Mouse (Mus musculus) layer of hippocampus, postnatal 14 days (tissue): ENCODE measurements around the gene Zfp260. TPM values are rescaled to one million over a fixed set of nuclear protein-coding genes. Genes with fewer than 3 reads are reported as not detected.
"Not testable (repeated sequence)": the region's sequence is repeated elsewhere in the genome, so short reads cannot be mapped to it uniquely, and the experiment has no call there.

Experiments
- DNase-seq, 2 experiments: peaks; one replicate each; pipeline ENCODE4 v3.0.0; 2021 to 2022; ENCODE audit warnings: low spot score in 2 of 2, mixed read lengths in 1 of 2
- long read RNA-seq, 2 experiments: library from polyadenylated mRNA; stranded (forward); transcript quantifications; one replicate each; pipeline ENCODE4 v2.0.0; 2021
- total RNA-seq, 2 experiments: library from RNA; stranded (reverse); gene quantifications; 2 replicates each; pipeline ENCODE4 v1.2.3; 2021

The Zfp260 gene
- 10 to 100 TPM; 65.1 to 72.3 TPM for total RNA-seq
- long read RNA-seq, experiment 1, full-length matches to known transcripts = 32 of 50 reads
- long read RNA-seq, experiment 1, partial matches to known transcripts = 9 of 50 reads
- long read RNA-seq, experiment 1, other reads (novel, unspliced or antisense) = 9 of 50 reads
- long read RNA-seq, experiment 2, full-length matches to known transcripts = 34 of 54 reads
- long read RNA-seq, experiment 2, partial matches to known transcripts = 10 of 54 reads
- long read RNA-seq, experiment 2, other reads (novel, unspliced or antisense) = 10 of 54 reads

DNA sequence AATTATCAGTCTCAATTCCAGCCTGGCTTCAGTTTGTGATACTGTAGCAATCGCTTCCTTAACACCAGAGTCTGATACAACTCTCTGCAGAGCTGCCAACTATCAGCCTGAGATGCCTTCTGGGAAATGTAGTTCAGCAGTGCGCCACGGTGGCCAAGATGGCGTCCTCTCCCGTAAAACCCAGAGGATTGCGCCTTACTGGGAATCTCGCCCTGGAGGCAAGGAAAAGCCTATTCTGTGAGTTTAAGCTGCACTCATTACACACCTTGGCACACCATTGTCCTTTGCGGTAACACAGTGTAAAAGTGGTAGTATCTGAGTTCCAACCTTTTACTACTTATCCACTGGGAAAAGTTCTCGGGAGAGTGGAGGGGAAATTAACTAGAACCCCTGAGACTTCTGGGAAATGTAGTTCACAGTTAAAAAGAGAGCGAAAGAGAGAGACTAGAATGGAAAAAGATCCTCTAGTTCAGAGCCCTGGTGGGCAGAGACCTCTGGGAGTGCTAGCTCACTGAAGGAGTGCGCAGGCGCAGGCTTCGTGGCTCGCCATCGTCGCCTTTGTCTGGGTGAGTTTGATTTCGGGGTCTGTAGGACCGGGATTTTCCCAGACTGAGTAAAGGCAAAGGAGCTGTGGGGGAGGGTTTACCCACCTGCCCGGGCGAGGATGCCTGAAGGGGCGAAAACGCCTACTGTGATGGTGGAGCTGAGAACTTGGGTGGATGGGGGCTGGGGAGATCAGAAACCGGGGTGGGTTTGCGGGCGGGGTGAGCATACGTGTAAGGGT lies at the start of gene Zfp260:
TSS of gene Zfp260 (plus strand) at position 132 of the 784 bp plus-strand sequence.
- DNase-seq = peak; percentile 91 to 95

DNA sequence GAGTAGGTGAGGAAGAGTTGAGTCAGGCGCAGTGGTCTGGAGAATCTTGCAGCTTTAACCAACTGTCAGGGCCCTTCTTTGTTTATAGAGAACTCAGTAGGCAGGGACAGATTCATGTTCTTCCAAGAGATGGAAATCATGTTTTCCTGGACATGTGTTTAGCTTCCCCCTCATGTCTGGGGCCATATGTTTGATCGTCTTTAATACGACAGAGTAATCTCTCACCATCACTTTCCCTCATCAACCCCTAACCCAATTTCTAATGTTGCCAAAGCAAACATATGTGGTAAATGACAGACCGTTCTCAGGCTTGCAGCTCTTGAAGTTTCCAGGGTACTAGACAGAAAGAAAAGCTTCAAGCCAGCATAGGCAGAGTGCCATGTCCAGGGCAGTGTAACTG lies 46.5 kb upstream of the Zfp260 start:
- DNase-seq = peak in 1 of 2 experiments; percentile 58

DNA sequence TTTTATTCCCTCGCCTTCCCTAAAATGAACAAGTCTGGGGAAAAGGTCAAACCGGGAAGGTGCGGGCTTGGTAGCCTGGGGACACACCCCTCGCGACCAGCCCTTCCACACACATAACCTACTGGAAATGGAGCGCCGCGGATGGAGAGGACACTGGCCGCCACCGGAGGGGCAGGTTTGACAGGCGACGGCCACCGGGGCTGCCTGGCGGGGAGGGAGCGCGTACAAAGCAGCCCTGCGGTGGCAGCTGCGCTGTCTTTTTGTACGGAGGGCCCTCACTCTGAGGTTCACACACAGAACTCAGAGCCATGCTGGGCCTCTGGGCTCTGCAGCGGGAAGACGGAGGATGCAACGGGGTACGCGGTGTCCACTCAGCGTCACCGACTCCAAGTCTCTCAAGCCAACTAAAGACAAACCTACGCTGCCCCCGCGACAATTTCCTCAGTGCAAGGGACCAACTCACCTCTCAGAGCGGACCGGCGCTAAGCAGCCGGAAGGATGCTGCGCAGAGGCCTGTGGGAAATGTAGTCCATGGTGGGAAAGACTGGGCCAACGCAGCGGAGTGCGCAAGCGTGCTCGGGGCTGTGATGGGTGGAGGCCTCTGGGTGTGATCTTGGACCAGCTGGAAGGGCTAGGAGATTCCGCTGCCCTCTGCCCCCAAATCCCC lies 43.6 kb upstream of the Zfp260 start, which contains the start of gene Zfp14:
TSS of gene Zfp14 (minus strand) at position 499 of the 667 bp plus-strand sequence.
- DNase-seq = peak; percentile 87 to 93

DNA sequence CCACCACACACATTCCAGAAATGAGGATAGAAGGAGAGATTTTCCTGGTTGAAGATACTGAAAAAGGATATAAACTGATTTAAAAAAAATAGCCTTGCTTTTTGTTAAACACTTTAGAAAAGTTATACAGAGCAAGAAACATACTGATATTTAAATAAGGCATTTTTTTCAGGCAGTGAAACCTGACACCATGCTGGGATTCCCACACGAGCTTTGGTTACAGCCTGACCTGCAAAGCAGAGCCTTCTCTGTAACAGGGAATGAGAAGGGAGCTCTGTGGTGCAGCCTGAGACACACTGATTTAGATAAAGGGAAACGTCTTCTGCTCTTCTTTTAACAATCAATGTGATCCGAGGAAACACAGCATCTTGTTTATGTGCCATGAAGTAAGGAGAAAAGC lies 41.0 kb upstream of the Zfp260 start:
- no peak for DNase-seq

DNA sequence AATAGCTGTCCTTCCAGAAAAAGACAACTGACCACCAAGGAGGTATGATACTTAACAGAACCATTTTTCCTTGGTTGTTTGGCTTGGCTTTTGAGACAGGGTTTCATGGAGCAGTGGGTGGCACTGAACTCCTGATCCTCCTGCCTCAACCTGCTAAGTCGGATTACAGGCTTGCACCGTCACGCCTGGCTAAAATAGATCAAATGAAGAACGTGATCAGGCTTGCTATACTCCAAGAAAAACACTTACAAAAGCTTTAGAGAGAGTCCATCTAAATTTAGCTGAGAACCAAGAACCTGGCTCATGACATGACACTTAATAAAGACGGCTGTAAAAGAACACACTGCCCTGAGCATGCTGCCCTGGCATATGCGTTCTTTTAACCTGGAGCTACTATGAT lies 34.2 kb upstream of the Zfp260 start:
- DNase-seq = no peak

DNA sequence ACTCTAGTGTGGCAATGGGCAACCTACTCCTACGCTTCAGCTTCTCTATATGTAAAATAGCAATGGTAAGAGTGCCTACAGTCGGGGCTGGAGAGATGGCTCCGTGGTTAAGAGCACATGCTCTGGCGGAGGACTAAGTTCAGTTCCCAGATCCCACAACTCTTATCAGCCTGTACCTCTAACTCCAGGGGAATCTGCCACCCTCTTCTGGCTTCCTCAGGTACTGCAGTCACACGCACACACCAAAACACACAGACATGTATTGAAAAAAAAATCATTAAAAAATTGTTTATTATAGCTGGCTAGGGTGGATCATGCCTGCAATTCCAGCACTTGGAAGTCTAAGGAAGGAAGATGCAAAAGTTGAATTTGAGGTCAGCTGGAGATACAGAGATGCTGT lies 32.1 kb upstream of the Zfp260 start:
- DNase-seq = no peak

DNA sequence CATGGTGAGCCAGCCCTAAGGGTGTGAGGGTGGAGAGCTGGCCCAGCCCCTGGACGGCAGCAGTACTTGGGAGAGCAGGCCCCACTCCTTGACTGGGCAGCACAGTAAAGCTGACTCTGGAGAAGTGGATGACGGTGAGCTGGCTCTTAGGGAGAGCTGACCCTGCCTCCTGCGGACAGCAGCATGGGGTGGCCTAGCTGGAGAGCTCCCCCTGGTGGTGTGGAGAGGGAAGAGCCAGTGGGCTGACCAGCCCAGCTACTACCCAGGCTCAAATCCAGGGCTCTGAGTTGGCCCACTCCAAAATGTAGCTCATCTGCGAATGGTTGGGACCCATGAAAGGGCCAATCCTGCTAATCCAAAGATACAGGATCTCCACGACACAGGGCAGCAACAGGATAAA lies 30.0 kb upstream of the Zfp260 start:
- DNase-seq = no peak

DNA sequence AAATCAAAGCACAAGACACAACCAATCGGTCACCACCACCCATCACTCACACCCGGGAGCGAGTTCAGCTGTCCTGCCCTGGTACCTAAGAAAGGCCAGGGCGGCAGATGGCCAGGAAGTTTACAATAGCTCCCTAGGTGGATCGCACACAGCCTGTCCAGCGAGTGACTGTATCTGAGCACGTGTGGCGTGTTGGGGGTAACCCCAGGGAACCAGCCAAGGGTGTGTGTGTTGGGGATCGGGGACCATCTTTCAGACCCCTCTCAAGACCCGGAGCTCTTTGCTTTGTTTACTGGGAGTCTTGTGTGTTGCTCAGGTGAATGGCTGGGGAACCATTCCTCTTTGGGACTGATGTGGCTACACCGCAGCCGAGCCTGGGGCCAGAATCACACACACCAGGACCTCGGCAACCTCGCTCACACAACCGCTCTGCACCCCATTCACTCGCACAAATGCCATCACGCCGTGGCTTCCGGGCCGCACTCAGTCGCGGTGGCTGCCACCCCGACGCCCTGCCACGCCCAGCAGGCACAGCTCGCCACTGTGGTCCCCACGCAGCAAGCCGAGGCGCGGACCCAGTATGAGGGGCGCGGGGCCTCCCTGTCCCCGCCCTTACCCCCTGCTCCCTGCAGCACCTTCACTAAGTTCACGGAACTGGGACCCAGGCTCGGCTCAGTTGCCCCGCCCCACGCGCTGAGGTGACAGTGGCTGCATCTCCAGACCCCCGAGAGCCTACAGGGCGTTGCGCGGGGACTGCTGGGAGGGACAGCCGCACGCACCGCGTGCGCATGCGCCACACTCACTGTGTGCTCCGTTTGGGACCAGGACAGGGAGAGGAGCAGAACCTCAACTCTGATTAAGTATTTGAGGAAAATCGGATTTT lies 22.2 kb upstream of the Zfp260 start, which contains the start of gene Zfp82:
TSS of gene Zfp82 (minus strand) at position 755 of the 883 bp plus-strand sequence.
- peak; percentile 76 to 79 for DNase-seq

DNA sequence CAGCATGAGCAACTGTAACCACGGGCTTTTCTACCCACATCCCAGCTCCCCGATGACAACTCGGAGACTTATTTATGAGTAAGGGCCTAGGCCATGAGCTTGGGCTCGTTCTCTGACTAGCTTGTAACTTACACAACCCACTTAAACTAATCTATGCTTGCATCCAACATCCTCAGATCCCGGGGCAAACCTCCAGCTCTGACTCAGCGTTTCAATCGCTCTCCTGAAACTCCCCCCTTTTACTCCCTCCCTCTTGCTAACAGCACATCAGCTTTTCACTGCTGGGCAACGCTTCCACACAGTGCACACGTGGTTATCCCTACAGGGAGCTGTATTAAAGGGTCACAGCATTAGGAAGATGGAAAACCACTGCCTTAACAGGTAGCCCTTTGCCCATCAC lies 8.1 kb upstream of the Zfp260 start:
- DNase-seq = no peak

DNA sequence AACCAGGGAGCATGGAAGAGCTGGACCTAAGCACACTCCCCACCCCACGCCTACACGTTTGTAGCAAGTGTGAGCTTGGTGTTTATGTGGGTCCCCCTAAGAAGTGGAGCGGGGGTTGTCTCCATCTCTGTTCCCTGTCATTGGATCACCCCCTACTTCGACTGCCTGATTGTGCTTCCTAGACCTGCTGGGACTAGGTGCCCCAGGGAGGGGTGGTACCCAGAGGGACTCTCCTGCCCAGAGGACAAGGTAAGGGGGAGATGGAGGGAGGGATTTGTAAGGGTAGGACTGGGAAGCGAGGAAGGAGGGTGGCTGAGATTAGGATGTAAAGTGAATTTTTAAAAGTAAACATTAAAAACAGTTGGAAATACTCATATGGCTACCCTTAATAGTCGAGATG lies 5.2 kb upstream of the Zfp260 start:
- no peak for DNase-seq

DNA sequence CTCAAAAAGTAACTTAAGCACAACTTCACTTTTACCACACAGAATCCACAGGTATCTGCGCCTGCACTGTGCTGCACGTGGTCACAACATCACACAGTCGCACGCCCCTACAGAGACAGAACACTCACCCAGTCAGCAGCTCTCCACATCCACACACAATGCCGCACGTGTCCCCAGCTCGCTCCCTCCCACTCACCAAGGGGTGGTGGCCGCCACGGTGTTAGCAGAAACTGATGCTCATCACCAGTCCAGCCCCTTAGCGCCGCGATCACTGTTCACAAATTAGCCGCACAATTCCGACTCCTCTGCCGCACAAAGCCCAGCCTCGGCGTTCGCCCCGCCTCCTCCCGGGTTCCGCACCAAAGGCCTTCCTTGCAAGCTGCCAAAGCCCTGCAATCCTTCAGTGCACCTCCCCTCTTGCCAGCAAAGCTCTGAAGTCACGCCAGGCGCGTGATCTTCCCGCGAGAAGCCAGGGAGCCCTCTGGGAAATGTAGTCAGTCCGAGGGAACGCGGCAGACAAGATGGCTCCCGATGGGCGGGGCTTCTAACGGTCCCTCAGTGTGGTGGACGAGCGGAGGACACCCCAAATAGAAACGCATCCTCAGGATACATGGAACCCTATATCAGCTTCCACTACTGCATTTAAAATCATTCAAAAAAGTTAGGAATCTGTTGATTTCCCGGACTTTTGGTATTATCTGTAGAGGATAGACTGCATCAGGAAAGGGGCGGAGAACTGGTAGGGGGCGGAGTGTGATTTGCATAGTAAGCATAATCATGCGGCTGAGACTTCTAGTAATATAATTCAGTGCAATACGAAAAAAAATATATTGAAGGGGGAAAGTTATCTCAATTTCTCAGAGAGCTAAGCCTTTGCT lies 4.2 kb upstream of the Zfp260 start, which contains the start of the genes Gm26920 and Zfp566:
TSS of gene Gm26920 (minus strand) at position 319 of the 878 bp plus-strand sequence.
TSS of gene Zfp566 (minus strand) at position 436 of the 878 bp plus-strand sequence.
- DNase-seq = peak; percentile 97 to 98

DNA sequence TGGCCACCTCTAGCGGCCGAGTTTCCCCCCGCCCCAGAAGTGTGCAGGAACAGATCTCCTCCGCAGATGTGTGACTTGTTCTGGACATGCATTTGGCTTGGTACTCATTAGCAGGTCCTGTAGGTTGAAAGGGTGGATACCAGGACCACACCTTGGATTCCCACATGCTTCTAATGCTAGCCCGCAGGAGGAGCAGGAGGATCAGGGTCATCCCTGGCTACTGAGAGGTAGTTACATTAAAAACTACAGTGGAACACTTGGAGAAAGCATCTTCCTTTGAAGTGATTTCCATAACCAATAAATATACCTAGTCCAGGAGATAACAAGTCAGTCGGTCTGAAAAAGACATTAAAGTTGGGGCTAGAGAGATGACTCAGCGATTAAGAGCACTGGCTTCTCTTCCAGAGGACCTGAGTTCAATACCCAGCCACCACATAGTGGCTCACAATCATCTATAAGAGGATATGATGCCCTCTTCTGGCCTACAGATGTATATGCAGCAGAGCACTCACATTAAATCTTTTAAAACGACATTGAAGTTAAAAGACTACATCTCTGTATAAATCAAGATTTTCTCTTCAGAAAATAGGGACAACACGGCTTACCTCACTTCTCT lies 3.5 kb upstream of the Zfp260 start:
- no peak for DNase-seq

DNA sequence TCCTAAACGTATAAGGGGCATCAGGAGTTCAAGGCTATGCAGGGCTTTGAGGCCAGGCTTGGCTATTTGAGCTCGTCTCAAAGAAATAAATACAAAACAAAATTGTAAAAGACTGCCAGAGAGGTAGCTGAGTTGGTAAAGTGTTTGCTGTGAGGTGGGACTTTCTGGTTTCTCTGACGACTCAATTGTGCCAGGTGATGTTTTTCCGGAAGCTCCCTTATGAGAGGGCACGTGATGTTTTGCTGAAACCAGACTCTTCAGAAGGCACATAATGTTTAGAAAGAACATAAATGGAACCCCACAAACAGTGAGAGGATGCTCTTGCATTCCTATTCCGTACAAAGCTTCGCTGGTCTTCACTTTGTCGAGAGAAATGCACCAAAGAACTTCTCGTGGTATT lies 1.9 kb upstream of the Zfp260 start:
- no peak for DNase-seq

DNA sequence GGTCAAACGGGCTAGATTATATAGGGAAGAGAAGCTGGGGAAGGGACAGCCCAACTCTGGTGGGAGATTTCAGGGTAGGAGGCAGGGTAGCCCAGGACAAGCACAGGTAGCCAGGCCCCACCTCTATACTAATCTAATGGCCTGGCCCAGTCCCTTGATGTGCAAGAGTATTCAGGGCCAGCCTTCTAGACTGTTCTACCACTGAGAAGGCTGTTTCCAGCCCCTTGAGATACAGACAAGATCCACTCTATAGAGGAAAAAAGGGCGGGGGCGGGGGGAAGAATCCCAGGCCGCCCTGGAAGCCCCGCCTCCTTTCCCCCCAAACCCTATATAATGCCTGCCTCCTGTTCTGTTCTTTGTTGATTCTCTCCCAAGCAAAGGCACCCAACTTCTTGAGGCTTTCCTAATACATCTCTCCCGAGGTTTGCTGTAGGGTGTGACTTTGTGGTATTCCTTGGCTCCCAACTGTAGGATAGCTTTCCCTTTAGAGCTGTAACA lies 610 bp upstream of the Zfp260 start:
- DNase-seq = no peak

DNA sequence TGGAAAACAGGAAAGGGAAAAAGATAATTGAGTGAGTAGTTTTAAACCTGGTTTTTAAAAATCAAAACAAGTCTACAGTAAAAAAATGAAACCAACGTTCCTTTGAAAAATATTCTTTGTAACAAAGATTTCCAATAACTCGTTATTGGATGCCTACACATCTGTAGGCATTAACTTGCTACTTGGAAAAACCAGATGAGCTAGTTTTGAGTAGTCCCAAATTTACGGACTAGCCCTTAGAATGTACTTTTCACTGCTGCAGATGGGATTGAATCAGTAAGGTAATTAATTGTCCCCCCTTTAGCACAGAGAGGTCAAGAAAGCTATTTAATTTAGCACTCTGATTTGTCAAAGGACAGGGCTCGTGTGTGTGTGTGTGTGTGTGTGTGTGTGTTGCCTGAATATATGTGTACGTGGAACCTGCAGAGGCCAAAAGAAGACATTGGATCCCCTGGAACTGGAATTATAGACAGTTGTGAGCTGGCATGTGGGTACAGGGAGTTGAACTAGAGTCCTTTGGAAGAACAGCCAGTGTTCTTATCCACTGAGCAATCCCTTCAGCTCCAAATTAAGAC lies 1.1 kb downstream of the Zfp260 start:
- DNase-seq = no peak

DNA sequence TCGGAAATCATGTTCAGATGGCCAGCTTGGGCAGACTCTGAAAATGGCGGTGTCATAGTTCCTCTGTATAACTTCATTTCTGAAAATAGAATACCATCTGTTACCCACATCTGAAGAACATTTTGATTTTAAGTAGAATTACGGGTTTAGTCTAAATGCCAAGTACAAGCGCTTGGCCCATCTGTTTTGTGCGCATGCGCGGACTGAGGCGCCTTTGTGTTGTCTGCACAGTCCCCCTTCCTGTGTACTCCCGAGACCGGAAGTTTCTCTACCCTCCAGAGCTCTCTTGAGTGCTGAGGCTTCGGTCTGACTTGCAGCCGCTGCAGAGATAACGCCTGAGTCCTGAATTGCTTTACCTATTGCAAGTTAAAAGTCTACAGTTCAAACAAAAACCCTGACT lies 4.7 kb downstream of the Zfp260 start:
- peak; percentile 68 to 88 for DNase-seq

DNA sequence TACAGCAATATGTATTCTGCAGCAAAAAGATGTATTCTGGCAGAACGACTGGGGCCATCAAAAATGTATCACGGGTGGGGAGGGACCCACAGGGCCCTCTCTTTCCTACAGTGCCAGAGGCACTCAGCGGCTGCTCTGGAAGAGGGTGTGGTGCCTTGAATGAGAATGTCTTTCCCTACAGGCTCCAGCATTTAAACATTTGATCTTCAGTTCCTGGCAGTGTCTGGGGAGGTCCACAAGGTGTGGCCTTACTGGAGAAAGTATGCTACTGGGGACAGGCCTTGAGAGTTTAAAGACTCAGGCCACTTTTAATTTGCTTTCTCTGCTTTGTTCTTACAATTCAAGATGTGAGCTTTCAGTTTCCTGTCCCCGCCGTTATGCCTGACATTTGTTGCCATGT lies 21.5 kb downstream of the Zfp260 start:
- DNase-seq = no peak

DNA sequence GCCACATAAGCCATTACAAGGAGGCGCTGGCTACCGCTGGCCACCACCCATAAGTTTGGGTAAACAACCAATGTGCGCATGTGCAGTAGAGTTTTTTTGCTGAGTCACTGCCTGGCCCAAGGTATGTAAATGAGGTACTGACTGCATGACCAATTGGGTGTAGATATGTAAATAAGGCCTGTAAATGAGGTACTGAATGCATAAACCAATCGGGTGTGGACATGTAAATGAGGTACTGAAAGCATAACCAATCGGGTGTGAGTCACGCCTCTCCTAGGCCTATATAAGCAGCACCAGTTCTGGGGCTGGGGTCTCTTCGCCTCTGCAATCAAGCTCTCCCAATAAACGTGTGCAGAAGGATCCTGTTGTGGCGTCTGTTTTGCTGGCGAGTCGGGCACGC lies 23.4 kb downstream of the Zfp260 start:
- DNase-seq = not testable (repeated sequence)
